Mouse (Mus musculus): Measurements from ENCODE around the gene Gm21704. TPM values are rescaled to one million over a fixed set of nuclear protein-coding genes. Genes with fewer than 3 reads are reported as not detected.
"Not testable (repeated sequence)": the region's sequence is repeated elsewhere in the genome, so short reads cannot be mapped to it uniquely, and the experiment has no call there.

Gm21704 gene
- not detected in 2 replicates for polyA plus RNA-seq (2014; fragmentation: Nextera tagmentation; extraction: Ambion mirVana)

- H3K9ac ChIP-seq: not testable (repeated sequence)
Observed at GRCm38 (mm10) chrY:3410067-3410466, at the start of gene Gm21704, which contains the start of gene Gm21708. Gene Gm21704 (minus strand): TSS chrY:3410167. Gene Gm21708 (minus strand): TSS chrY:3410167.

GRCm38 (mm10) chrY:3345229-3345628, 64.7 kb downstream of the Gm21704 start, which contains the start of gene Gm21693:
Gene Gm21693 (minus strand): TSS chrY:3345329.
- not testable (repeated sequence) for H3K27me3 ChIP-seq (ENCODE audit: insufficient read depth, low read length); H3K9me3 ChIP-seq (ENCODE audit: low read depth, low read length); H3K4me3 ChIP-seq (ENCODE audit: low read depth, low read length); H3K27ac ChIP-seq (ENCODE audit: low read depth); DNase-seq; H3K4me1 ChIP-seq (ENCODE audit: insufficient read depth); H3K4me2 ChIP-seq; H3K9ac ChIP-seq; H3K36me3 ChIP-seq (ENCODE audit: insufficient read depth); ATAC-seq (ENCODE audit: insufficient read depth)
- no CpG with 5 or more reads among the region's 9 CpGs for WGBS

More at GRCm38 (mm10) chrY:3410067-3410466, at the start of gene Gm21704, which contains the start of gene Gm21708:
- H3K9me3 ChIP-seq (ENCODE audit: low read depth, low read length); H3K27ac ChIP-seq (ENCODE audit: low read depth); ATAC-seq (ENCODE audit: insufficient read depth); H3K36me3 ChIP-seq (ENCODE audit: insufficient read depth); H3K4me1 ChIP-seq (ENCODE audit: insufficient read depth); DNase-seq; H3K4me3 ChIP-seq (ENCODE audit: low read depth, low read length); H3K27me3 ChIP-seq (ENCODE audit: insufficient read depth, low read length); H3K4me2 ChIP-seq: not testable (repeated sequence)
- no CpG with 5 or more reads among the region's 9 CpGs for WGBS

- not testable (repeated sequence) for H3K4me1 ChIP-seq (ENCODE audit: insufficient read depth); H3K9me3 ChIP-seq (ENCODE audit: low read depth, low read length); DNase-seq; H3K4me3 ChIP-seq (ENCODE audit: low read depth, low read length); H3K27me3 ChIP-seq (ENCODE audit: insufficient read depth, low read length); H3K4me2 ChIP-seq; H3K36me3 ChIP-seq (ENCODE audit: insufficient read depth); H3K27ac ChIP-seq (ENCODE audit: low read depth); H3K9ac ChIP-seq; ATAC-seq (ENCODE audit: insufficient read depth)
- 71% methylated on average over 1 of the region's 11 CpGs for WGBS
Observed at GRCm38 (mm10) chrY:3340661-3341060, 69.3 kb downstream of the Gm21704 start.

Other genes with a start within 250 kb of the Gm21704 start
- not detected in 2 replicates for gene Gm21677, start 103.7 kb downstream of the Gm21704 start, polyA plus RNA-seq (2014; fragmentation: Nextera tagmentation; extraction: Ambion mirVana)
- gene Gm21693, start 64.8 kb downstream of the Gm21704 start, polyA plus RNA-seq (2014; fragmentation: Nextera tagmentation; extraction: Ambion mirVana): not detected in 2 replicates
- not detected in 2 replicates for gene Gm21708, start within 50 bp of the Gm21704 start, polyA plus RNA-seq (2014; fragmentation: Nextera tagmentation; extraction: Ambion mirVana)